Mouse (Mus musculus): Measurements from ENCODE around the gene Icmt. TPM values are rescaled to one million over a fixed set of nuclear protein-coding genes. Genes with fewer than 3 reads are reported as not detected.

The Icmt gene
- polyA plus RNA-seq, 1 experiment from 2014 or later = 20.1 TPM

- no peak for ATAC-seq (ENCODE audit: insufficient read depth, low FRiP score)
- peaks cover 9% of the 10 kb centered on the region; the same call in 1 of the 2 replicates for H3K4me1 ChIP-seq (ENCODE audit: control insufficient read depth, insufficient read depth, low read length)
- H3K9ac ChIP-seq (ENCODE audit: low read length) = no peak overlapping the region
- H3K4me2 ChIP-seq (ENCODE audit: low read depth, low read length) = no peak overlapping the region
- no peak overlapping the region for H3K27ac ChIP-seq (ENCODE audit: low read length)
- no peaks in the 10 kb centered on the region for H3K9me3 ChIP-seq (replicated peaks; ENCODE audit: control insufficient read depth, low read length)
- WGBS = 88% methylated on average over 10 of the region's 10 CpGs
- H3K4me3 ChIP-seq (replicated peaks; ENCODE audit: low read length) = no peak overlapping the region
- 0 out of 2 replicates have a peak, but pooled peaks cover 3% of the 10 kb centered on the region for H3K36me3 ChIP-seq (ENCODE audit: control insufficient read depth, insufficient read depth, low read length)
- H3K27me3 ChIP-seq (ENCODE audit: control insufficient read depth, insufficient read depth, low read length) = no peaks in the 10 kb centered on the region
These were observed 6.1 kb downstream of the Icmt start for GRCm38 (mm10) chr4:152303172-152303571.

DNA sequence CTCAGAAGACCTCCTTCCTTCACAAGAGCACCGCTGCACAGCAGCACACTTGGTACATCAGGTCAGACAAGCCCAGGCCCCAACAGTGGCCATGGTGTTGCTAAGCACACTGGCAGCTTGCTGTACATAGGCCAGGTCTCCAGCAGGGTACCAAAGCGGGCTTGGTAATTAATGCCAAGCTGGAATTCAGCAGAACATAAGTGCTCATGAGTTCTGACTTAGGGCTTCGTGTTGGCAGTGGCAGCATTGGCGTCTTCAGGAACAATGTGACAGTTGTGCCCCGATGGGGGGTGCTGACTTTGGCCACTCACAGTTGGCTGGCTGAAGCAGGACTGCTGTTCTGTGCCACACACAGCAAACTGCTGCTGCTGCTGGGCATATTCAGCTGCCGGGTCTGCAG lies 7.7 kb downstream of the Icmt start:
- no peak overlapping the region for H3K4me3 ChIP-seq (replicated peaks; ENCODE audit: low read length)
- H3K27me3 ChIP-seq (ENCODE audit: control insufficient read depth, insufficient read depth, low read length) = no peaks in the 10 kb centered on the region
- H3K4me1 ChIP-seq (ENCODE audit: control insufficient read depth, insufficient read depth, low read length) = no peaks in the 10 kb centered on the region
- no peak for ATAC-seq (ENCODE audit: insufficient read depth, low FRiP score)
- H3K4me2 ChIP-seq (ENCODE audit: low read depth, low read length) = no peak overlapping the region
- no peaks in the 10 kb centered on the region for H3K9me3 ChIP-seq (replicated peaks; ENCODE audit: control insufficient read depth, low read length)
- 0 out of 2 replicates have a peak, but pooled peaks cover 3% of the 10 kb centered on the region for H3K36me3 ChIP-seq (ENCODE audit: control insufficient read depth, insufficient read depth, low read length)
- no peak overlapping the region for H3K9ac ChIP-seq (ENCODE audit: low read length)
- WGBS = 91% methylated on average over 6 of the region's 6 CpGs
- H3K27ac ChIP-seq (ENCODE audit: low read length) = no peak overlapping the region

DNA sequence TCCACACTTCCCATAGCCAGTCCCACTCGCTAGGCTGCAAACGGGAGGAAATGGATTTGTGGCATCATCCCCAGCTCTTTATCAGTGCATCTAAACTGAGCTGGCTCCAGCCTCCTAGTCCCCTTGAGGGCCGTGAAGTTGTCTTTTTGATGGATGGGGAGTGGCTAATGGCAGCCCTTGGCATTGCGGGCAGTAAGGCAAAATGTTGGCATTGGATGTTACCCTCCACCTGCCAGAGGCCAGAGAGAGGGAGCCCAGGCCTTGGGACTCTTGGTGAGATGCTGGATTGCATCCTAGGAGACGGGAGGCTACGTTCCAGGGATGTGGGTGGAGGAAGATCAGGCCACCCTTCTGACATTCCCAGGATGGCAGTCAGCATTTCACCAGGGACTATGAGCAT lies 9.0 kb downstream of the Icmt start:
- ATAC-seq (ENCODE audit: insufficient read depth, low FRiP score) = no peak
- Histone ChIP-seq H3K4me1 (ENCODE audit: control insufficient read depth, insufficient read depth, low read length) (no peaks in the 10 kb centered on the region), H3K27ac (ENCODE audit: low read length) (no peak overlapping the region), H3K4me3 (replicated peaks; ENCODE audit: low read length) (no peak overlapping the region), H3K9me3 (replicated peaks; ENCODE audit: control insufficient read depth, low read length) (no peaks in the 10 kb centered on the region), H3K36me3 (ENCODE audit: control insufficient read depth, insufficient read depth, low read length) (0 out of 2 replicates have a peak, but pooled peaks cover 3% of the 10 kb centered on the region), H3K4me2 (ENCODE audit: low read depth, low read length) (no peak overlapping the region), H3K27me3 (ENCODE audit: control insufficient read depth, insufficient read depth, low read length) (no peaks in the 10 kb centered on the region; the same call in none of the 2 replicates), H3K9ac (ENCODE audit: low read length) (no peak overlapping the region)
- WGBS = 69% methylated on average over 6 of the region's 6 CpGs

- ATAC-seq (ENCODE audit: insufficient read depth, low FRiP score) = no peak
- no peaks in the 10 kb centered on the region for H3K4me1 ChIP-seq (ENCODE audit: control insufficient read depth, insufficient read depth, low read length)
These were observed 10.5 kb downstream of the Icmt start for GRCm38 (mm10) chr4:152307542-152307941.

GRCm38 (mm10) chr4:152312186-152312585 lies 15.2 kb downstream of the Icmt start:
- Histone ChIP-seq H3K36me3 (ENCODE audit: control insufficient read depth, insufficient read depth, low read length) (no peaks in the 10 kb centered on the region), H3K4me1 (ENCODE audit: control insufficient read depth, insufficient read depth, low read length) (peaks cover 17% of the 10 kb centered on the region), H3K4me2 (ENCODE audit: low read depth, low read length) (peak overlapping the region; percentile 60), H3K9me3 (replicated peaks; ENCODE audit: control insufficient read depth, low read length) (no peaks in the 10 kb centered on the region), H3K4me3 (replicated peaks; ENCODE audit: low read length) (0 out of 2 replicates have a peak overlapping the region, but pooled peaks have one; percentile 1), H3K27ac (ENCODE audit: low read length) (no peak overlapping the region), H3K9ac (ENCODE audit: low read length) (no peak overlapping the region), H3K27me3 (ENCODE audit: control insufficient read depth, insufficient read depth, low read length) (peaks cover 58% of the 10 kb centered on the region)
- ATAC-seq (ENCODE audit: insufficient read depth, low FRiP score) = no peak
- WGBS = 3% methylated on average over 14 of the region's 14 CpGs

More at GRCm38 (mm10) chr4:152307542-152307941, 10.5 kb downstream of the Icmt start:
- Histone ChIP-seq H3K36me3 (ENCODE audit: control insufficient read depth, insufficient read depth, low read length) (0 out of 2 replicates have a peak, but pooled peaks cover 3% of the 10 kb centered on the region), H3K27ac (ENCODE audit: low read length) (no peak overlapping the region), H3K4me2 (ENCODE audit: low read depth, low read length) (no peak overlapping the region), H3K27me3 (ENCODE audit: control insufficient read depth, insufficient read depth, low read length) (peaks cover 15% of the 10 kb centered on the region), H3K9ac (ENCODE audit: low read length) (no peak overlapping the region), H3K9me3 (replicated peaks; ENCODE audit: control insufficient read depth, low read length) (no peaks in the 10 kb centered on the region), H3K4me3 (replicated peaks; ENCODE audit: low read length) (no peak overlapping the region)
- 80% methylated on average over 9 of the region's 9 CpGs for WGBS

GRCm38 (mm10) chr4:152313211-152313632 lies 16.2 kb downstream of the Icmt start:
- ATAC-seq (ENCODE audit: insufficient read depth, low FRiP score) = peak; percentile 38; the same call in 1 of the 2 replicates
- Histone ChIP-seq H3K4me2 (ENCODE audit: low read depth, low read length) (peak overlapping the region; percentile 60), H3K9ac (ENCODE audit: low read length) (peak overlapping the region; percentile 47)

GRCm38 (mm10) chr4:152313934-152314333 lies 16.9 kb downstream of the Icmt start:
- H3K9ac ChIP-seq (ENCODE audit: low read length) = no peak overlapping the region
- ATAC-seq (ENCODE audit: insufficient read depth, low FRiP score) = peak; percentile 24; the same call in 1 of the 2 replicates
- peak overlapping the region; percentile 60; the same call in 1 of the 2 replicates for H3K4me2 ChIP-seq (ENCODE audit: low read depth, low read length)
- H3K27ac ChIP-seq (ENCODE audit: low read length) = no peak overlapping the region
- no peaks in the 10 kb centered on the region for H3K9me3 ChIP-seq (replicated peaks; ENCODE audit: control insufficient read depth, low read length)
- peaks cover 17% of the 10 kb centered on the region for H3K4me1 ChIP-seq (ENCODE audit: control insufficient read depth, insufficient read depth, low read length)
- no peak overlapping the region for H3K4me3 ChIP-seq (replicated peaks; ENCODE audit: low read length)
- H3K27me3 ChIP-seq (ENCODE audit: control insufficient read depth, insufficient read depth, low read length) = peaks cover 64% of the 10 kb centered on the region
- H3K36me3 ChIP-seq (ENCODE audit: control insufficient read depth, insufficient read depth, low read length) = no peaks in the 10 kb centered on the region

More at GRCm38 (mm10) chr4:152313211-152313632, 16.2 kb downstream of the Icmt start:
- Histone ChIP-seq H3K27me3 (ENCODE audit: control insufficient read depth, insufficient read depth, low read length) (peaks cover 64% of the 10 kb centered on the region), H3K4me1 (ENCODE audit: control insufficient read depth, insufficient read depth, low read length) (peaks cover 17% of the 10 kb centered on the region), H3K4me3 (replicated peaks; ENCODE audit: low read length) (peak overlapping the region; percentile 38), H3K9me3 (replicated peaks; ENCODE audit: control insufficient read depth, low read length) (no peaks in the 10 kb centered on the region), H3K27ac (ENCODE audit: low read length) (no peak overlapping the region), H3K36me3 (ENCODE audit: control insufficient read depth, insufficient read depth, low read length) (no peaks in the 10 kb centered on the region)
- 0% methylated on average over 29 of the region's 29 CpGs for WGBS

DNA sequence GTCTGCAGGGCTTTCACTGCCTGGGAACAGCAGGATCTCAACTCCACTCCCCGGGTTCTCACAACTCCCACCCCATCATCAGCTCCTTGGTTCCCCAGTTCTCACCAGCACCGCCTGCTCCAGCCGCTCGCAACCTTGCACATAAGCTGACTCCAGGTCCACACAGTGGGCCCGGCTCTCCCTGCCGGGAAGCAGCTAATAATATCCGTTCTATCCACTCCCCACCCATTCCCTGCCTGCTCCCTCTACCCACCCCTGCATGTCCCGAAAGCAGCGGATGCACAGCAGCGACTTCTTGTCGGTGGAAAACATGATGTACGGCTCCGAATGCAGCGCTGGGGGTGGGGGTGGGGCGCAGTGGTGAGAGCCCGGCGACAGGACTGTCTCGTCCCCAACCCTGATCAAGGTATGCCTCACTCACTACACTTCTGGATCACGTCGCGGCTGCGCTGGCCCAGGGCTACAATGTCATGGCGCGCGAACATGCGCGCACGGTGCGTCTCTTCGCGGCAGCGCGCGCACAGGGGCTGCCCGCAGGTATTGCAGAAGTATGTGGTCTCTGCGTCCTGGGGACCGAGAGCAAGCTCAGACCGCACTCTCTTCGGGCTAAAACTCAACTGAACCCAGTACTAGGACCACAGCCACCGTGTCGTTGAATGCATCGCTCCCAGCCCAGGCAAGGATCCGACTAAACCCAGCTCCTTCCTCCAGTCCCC lies 18.6 kb downstream of the Icmt start:
- WGBS = 2% methylated on average over 43 of the region's 43 CpGs
- H3K9me3 ChIP-seq (replicated peaks; ENCODE audit: control insufficient read depth, low read length) = no peaks in the 10 kb centered on the region
- H3K9ac ChIP-seq (ENCODE audit: low read length) = no peak overlapping the region
- H3K4me3 ChIP-seq (replicated peaks; ENCODE audit: low read length) = peak overlapping the region; percentile 23
- no peaks in the 10 kb centered on the region for H3K36me3 ChIP-seq (ENCODE audit: control insufficient read depth, insufficient read depth, low read length)
- H3K4me1 ChIP-seq (ENCODE audit: control insufficient read depth, insufficient read depth, low read length) = peaks cover 17% of the 10 kb centered on the region
- no peak overlapping the region for H3K27ac ChIP-seq (ENCODE audit: low read length)
- H3K4me2 ChIP-seq (ENCODE audit: low read depth, low read length) = peak overlapping the region; percentile 47
- peaks cover 64% of the 10 kb centered on the region for H3K27me3 ChIP-seq (ENCODE audit: control insufficient read depth, insufficient read depth, low read length)
- ATAC-seq (ENCODE audit: insufficient read depth, low FRiP score) = no peak

DNA sequence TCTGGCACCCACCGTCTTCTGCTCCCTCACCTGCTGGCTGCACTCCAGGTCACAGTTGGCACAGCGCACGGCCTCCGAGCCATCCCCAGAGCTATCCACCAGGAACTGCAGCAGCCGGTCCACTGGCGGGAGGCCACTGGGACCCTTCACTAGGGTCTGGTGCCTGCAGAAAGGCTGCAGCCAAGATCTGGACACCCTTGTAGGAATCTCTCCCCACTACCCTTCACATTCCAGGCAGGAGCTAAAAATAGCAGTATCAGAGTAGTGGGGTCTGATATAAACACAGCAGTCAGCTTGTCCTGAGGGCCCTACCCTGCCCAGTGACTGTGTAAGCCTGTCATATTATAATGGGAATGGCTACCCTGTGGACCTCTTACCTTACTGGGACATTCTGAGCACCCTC lies 20.6 kb downstream of the Icmt start:
- no peak overlapping the region for H3K4me2 ChIP-seq (ENCODE audit: low read depth, low read length)
- no peaks in the 10 kb centered on the region for H3K9me3 ChIP-seq (replicated peaks; ENCODE audit: control insufficient read depth, low read length)
- H3K27me3 ChIP-seq (ENCODE audit: control insufficient read depth, insufficient read depth, low read length) = peaks cover 48% of the 10 kb centered on the region
- no peak for ATAC-seq (ENCODE audit: insufficient read depth, low FRiP score)
- 65% methylated on average over 6 of the region's 6 CpGs for WGBS
- H3K9ac ChIP-seq (ENCODE audit: low read length) = no peak overlapping the region
- peaks cover 17% of the 10 kb centered on the region for H3K4me1 ChIP-seq (ENCODE audit: control insufficient read depth, insufficient read depth, low read length)
- H3K27ac ChIP-seq (ENCODE audit: low read length) = no peak overlapping the region
- H3K36me3 ChIP-seq (ENCODE audit: control insufficient read depth, insufficient read depth, low read length) = no peaks in the 10 kb centered on the region
- H3K4me3 ChIP-seq (replicated peaks; ENCODE audit: low read length) = no peak overlapping the region

Data from stomach, embryonic 16.5 days (tissue).